Mouse (Mus musculus) neural tube, embryonic 10.5 days (tissue): ENCODE results near the gene Tenm3.

ENCODE experiments used
- DNase-seq: peaks from one replicate; pipeline ENCODE4 v3.0.0-alpha.2; 2017; ENCODE audit warnings: low spot score; ENCODE audit errors: extremely low spot score

The Tenm3 gene

GRCm38 (mm10) chr8:48810615-48811014 is 33.1 kb downstream of the Tenm3 start:
- no peak for DNase-seq

DNA sequence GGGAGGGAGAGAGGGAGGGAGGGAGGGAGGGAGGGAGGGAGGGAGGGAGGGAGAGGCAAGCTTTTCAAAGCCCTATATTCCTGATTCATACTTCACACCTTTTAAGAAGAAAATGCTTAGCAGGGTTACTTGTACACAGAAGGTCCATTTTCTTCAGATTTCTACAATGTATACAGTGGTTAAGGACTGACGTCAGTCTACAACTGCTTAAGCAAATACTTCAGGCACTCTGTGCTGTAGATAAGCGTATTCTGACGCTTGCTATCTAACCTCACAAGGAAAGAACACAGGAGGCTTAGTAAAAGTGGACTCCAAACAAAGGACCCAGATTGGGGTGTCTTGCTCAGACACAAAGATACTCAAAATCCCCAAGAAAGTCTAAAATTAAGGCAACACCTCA is 34.6 kb downstream of the Tenm3 start:
- no peak for DNase-seq

- no peak for DNase-seq
Observed at GRCm38 (mm10) chr8:48803070-48803469, 40.7 kb downstream of the Tenm3 start.

GRCm38 (mm10) chr8:48802231-48802630 is 41.5 kb downstream of the Tenm3 start:
- DNase-seq, result no peak

DNA sequence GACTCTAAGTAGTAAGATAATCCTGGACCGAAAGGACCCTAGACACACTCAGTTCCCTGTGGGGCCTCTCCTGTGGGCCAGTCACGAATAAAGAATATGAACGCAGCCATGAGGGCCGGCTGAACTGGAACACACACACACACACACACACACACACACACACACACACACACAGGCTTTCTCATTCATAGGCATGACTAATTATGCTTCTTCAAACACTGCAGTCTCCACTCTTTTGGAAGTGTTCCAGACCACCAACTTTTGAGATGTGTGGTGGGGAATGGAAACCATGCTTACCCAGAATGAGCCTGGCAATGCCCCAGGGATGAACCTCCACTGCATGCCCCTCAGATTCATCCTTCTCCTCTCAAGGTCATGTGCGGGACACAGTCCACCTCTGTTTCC is 45.8 kb downstream of the Tenm3 start:
- no peak for DNase-seq

- no peak for DNase-seq
Observed at GRCm38 (mm10) chr8:48794285-48794684, 49.5 kb downstream of the Tenm3 start.

DNA sequence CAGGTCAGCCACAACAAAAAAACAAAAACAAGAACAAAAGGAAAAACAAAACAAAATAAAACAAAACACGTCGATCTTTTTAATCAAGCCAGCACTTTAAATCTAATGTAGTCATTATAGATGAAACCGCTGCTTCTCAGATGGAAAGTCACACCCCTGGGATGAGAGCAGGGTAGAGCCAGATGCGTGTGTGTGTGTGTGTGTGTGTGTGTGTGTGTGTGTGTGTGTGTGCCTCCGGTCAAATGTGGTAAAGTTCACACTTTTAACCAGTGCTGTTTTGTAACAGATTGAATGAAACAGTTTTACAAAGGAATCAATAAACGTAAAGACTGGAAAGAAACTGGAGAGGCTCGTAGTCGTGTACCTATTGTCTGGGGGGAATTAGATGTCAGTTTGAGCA is 50.0 kb downstream of the Tenm3 start:
- no peak for DNase-seq

- DNase-seq, result no peak
Observed at GRCm38 (mm10) chr8:48792587-48793326, 51.0 kb downstream of the Tenm3 start.

DNA sequence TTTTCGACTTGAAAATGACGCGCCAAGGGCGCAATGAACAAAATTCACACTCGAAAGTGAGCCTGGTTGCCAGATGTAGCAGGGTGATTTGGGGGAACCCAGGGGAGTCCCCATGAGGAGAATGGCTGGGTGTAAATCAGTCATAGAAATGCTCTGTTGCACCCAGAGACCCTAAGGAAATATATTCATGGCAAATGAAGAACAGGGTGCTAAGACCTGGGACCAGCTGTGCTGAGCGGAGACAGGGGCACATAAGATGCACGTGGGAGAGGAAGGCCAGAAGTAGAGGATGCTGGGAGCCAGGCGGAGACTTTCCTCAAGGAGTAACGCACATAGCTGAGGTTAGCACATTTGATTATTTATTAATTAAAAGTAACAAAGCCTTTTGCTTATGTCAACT is 60.4 kb downstream of the Tenm3 start:
- DNase-seq, result no peak

- no peak for DNase-seq
Observed at GRCm38 (mm10) chr8:48780628-48781027, 63.1 kb downstream of the Tenm3 start.

DNA sequence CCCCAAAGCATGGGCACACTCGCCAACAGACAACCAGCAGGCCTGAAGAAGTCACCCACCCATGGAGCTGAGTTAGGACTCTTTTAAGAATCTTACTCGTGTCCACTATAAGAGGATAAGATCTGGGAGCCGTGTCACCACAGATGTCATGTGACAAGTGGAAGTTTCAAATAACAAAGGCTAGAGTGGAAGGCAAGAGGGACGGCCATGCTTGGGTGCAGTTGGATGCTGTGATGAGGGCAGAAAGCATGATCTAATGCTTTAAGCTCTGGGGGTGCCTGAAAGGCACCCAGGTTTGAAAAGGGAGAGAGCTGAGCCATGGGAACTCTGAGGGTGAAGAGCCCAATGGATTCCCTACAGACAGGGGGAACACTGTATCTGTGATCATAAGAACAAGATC is 64.6 kb downstream of the Tenm3 start:
- DNase-seq, result no peak

DNA sequence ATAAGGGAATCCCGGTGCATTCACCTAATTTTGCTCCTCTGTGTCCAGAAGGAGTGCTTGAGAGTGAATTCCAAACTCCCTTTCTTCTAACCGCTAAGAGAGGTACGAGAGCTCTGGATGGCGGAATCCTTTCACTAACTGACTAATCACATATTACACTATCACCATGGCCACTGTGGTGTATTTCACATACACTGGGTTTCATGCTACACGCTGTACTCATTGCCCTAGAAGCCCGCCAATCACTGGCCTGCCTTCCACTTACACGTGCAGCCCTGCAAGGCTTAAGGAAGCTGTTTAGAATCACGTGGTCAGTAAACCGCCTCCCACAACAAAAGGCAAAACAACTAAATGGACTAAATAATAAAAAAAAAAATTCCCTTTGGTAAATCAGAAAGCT is 67.7 kb downstream of the Tenm3 start:
- no peak for DNase-seq

DNA sequence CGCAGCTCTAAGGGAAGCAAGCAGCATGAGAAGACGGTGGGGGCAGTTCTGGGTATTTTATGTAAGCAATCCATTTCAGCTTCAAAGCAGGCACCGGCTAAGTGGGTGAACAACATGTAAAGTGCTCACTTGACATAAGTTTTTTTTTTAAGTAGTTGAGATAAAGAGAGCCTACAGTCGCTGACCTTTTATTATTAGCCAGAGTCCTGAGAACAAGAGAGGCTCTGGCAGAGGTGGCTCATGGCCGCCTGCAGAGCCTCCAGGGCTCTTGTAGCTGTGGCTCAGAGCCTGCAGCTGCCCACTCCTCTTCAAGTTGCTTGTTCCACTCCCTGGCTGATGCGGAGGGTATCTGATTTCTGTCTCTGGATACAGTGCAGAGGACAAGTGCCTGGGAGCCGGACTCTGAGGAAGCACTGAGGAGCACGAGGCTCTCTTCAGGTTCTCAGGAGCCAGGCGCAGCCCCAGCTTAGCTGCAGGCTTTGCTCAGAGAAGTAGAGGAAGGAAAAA is 68.2 kb downstream of the Tenm3 start:
- DNase-seq, result peak; percentile 31

- no peak for DNase-seq
Observed at GRCm38 (mm10) chr8:48774837-48775236, 68.9 kb downstream of the Tenm3 start.

GRCm38 (mm10) chr8:48766545-48767234 is 77.1 kb downstream of the Tenm3 start:
- DNase-seq, result no peak

DNA sequence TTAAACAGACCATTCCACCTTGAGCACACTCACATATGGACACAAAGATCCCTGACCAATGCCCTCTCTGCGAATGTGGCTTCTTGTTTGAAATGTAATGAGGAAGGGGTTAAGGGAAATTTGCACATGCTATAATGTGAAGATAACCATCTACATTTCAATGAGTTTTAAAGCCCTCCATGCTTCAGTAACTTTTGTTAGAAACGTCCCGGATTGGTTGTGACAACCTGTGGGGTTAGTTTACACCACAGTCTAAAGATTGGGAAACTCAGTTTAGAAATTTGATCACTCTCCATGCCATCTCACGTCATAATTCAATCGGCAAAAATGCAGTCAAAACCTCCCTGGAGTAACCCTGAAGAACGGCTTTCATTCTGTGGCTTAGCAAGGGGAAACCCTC is 78.5 kb downstream of the Tenm3 start:
- no peak for DNase-seq

DNA sequence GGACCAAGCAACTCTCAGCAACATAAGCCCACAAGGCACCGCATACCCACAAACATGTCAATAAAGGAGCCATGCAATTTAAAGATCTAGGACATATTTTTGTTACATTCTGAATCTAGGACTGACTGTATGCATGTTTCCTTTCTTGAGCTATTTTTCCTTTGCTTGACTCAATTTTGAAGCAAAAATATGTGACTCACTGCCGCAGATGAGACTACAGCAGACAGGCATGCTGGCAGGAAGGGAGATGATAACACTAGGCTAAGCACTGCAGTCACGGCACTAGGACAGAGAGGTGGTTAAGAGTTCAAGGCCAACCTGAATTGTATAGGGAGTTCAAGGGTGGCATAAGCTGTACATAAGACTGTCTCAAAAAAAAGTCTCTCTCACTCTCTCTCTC is 79.7 kb downstream of the Tenm3 start:
- no peak for DNase-seq

GRCm38 (mm10) chr8:48756874-48757273 is 86.9 kb downstream of the Tenm3 start:
- no peak for DNase-seq

DNA sequence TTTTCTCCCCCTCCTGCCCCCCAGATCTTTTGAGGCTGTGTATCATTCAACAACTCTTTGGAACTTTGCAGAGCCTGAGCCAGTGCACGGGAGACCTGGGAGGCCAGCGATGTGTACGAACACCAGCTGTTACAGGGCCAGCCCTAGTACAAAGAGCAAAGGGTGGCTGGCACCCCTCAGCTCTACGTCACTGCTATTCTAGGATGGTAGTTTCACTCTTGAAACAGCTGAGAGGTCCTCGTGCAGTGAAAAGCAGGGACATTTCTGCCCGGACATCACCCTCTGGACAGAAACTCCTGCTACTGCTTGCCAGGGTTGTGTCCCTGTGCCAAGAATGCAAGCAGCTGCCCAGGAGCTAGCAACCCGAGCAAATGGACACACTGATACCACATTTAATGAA is 88.3 kb downstream of the Tenm3 start:
- DNase-seq, result no peak

DNA sequence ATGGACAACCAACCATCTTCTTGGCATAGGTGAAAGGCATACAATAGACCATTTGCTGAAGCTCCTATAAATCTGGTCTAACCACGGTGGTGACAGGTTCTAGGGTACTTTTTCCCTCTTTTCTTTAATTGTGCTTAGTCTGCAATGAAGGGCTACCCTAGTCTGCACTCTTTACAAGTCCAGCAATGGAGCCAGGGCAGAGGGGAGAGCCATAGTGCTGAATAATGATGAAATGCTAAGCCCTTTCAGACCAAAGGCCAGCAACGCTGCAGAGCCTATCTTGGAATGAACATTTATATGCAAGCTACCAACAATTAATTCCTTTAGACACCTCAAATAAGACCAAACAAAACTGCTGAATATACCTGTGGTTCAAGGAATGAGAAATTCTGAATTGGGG is 88.8 kb downstream of the Tenm3 start:
- DNase-seq, result no peak

- no peak for DNase-seq
Observed at GRCm38 (mm10) chr8:48751965-48752364, 91.8 kb downstream of the Tenm3 start.

- DNase-seq, result no peak
Observed at GRCm38 (mm10) chr8:48748503-48749059, 95.2 kb downstream of the Tenm3 start.

- DNase-seq, result no peak
Observed at GRCm38 (mm10) chr8:48743912-48744311, 99.8 kb downstream of the Tenm3 start.
